Mouse (Mus musculus) cerebellum, postnatal 10 days (tissue): ENCODE data around the gene Olfr689.
"Not testable (repeated sequence)": the region's sequence is repeated elsewhere in the genome, so short reads cannot be mapped to it uniquely, and the experiment has no call there.

ENCODE experiments used
- DNase-seq, 2 experiments: peaks; one replicate each; pipeline ENCODE4 v3.0.0; 2021; ENCODE audit warnings: mixed read lengths in 2 of 2

The Olfr689 gene

DNA sequence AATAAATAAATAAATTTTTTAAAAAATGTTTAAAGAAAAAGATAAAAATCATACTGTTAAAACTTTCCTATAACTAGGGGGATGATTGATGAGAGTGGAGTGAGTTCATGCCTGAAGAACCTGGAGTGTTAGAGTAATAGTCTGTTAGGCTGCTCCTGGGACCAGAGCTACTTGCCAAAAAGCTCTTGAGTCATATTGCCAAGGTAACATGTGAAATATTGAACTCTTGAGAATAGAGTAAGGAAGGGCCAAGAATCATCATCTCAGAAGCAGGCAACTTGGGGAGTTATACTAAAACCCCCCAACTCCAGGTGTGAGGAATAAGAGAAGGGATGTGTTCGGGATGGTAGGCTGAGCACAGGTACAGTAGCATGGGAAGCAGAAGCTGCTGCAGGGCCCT, at the start of gene Olfr689:
Gene Olfr689, plus strand, starts transcription at position 301 of the 400 bp plus-strand sequence.
- DNase-seq = no peak

DNA sequence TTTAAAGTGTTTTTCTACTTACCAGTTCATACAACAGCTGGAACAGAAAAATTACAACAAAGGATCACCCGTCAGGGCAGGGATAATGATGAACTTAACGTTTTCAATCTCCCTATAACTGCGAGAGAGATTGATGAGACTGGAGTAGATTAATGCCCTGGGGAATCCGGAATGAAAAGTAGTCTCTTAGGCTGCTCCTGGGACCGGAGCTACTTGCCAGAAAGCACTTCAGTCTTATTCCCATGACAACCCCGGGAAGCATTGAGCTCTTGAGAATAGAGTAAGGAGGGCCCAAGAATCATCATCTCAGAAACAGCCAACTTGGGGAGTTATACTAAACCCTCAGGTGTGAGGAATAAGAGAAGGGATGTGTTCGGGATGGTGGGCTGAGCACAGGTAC, 38.5 kb upstream of the Olfr689 start:
- DNase-seq = no peak

DNA sequence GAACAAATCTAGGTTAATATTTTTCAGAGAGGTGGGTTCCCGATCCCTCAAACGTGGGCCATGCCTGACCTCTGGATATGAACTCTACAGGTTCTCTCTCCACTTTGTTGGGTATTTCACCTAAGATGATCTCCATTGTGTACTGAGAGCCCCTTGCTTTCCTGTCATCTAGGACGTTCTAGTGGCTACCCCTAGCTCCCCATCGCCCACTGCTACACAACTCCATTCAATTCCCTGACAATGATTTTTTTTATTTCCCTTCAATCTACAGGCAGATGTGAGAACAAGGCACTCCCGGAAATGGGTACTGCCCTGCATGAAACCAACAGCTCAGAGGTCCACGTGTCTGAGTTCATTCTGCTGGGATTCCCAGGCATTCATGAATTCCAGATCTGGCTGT, 23.2 kb upstream of the Olfr689 start, which contains the start of gene Olfr688:
Gene Olfr688, plus strand, starts transcription at position 301 of the 400 bp plus-strand sequence.
- no peak for DNase-seq

DNA sequence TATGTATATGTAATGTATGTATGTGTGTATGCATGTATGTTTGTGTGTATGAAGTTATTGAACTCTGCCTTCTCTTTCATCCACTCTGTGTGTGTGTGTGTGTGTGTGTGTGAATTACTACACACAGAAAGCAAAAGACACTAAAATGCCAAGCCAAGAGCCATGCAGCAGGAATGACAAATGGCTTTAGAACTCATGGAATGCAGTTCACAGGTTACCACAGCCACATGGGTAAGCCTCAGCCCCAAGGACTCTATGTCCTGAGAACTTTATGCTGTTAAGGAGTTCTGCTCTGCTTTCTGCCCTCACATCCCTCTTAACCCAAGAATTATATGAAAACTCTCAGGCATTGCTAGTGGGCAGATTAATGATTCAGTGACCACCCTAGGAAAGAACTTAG, 20.9 kb upstream of the Olfr689 start:
- no peak for DNase-seq

DNA sequence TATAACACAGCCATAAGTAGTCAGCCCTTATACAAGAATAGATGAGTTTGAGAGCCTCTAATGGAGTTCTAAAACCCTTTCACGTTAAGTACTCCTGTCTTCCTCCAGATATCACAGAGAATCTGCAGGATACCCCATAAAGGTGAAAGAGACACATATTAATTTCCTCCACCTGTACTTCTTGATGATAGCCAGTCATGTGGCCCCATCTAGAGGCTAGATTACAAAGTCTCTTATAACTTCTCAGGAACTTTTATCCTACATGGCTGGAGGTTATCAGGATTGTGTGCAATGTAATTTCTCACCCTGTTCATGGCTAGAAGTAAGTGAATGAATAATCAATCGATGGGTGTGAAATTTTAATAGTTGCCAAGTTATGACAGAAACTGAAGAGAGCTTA, 14.3 kb downstream of the Olfr689 start:
- no peak for DNase-seq

DNA sequence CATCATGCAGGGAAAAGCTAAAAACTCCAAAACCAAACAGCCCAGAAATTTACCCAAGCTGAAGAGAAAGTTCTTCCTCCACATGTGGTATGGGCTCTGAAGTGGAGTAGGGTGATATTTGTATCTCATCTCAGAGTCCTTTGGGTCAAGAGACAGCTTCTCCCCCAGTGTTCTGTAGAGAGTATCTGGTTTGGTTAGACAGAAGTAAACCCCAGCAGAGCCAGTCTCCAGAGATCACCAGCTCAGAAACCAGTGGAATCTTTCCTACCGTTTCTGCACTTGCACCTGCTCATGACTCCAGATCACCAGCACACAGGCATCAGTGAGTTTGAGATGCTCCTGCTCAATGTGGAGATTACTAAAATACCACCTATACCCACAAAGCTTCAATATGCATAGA, 23.0 kb downstream of the Olfr689 start, which contains the start of gene Olfr690:
Gene Olfr690, minus strand, starts transcription at position 101 of the 400 bp plus-strand sequence.
- DNase-seq = no peak

DNA sequence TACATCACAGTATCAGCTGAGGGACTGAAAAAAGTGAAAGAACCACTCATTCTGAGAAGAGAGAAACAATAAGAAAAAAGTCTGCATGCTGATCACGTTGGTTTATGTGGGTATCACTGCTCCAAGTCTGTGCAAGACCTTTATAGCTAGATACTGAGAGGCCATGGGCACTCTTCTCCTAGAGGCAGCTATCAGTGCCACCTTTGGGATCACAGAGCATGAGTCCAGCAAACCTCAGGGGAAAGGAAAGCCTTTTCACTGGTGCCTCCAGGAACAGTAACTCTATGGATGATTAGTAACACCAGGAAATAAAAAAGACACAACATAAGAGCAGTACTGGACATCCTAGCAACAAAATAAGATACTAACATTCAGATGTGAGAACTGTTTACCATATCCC, 31.2 kb downstream of the Olfr689 start, which contains the start of gene Olfr691:
Gene Olfr691, minus strand, starts transcription at position 101 of the 400 bp plus-strand sequence.
- DNase-seq = no peak

DNA sequence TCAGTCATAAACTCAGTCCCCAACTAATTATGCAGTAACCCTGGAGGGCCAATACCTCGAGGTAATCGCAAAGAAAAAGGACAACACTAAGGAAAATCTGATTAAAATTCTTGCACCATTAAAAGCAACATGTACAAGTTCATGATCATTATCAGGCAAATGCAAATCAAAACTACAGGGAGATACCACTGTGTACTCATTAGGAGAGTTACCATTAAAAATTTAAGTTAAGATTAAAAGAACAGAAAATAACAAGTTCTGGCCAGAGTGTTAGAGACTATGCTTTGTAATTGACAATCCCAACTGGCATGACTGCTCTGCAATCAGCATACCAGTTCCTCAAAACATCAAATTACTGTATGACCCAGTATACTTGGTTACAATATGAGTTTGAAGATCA, 31.8 kb downstream of the Olfr689 start:
- no peak for DNase-seq

DNA sequence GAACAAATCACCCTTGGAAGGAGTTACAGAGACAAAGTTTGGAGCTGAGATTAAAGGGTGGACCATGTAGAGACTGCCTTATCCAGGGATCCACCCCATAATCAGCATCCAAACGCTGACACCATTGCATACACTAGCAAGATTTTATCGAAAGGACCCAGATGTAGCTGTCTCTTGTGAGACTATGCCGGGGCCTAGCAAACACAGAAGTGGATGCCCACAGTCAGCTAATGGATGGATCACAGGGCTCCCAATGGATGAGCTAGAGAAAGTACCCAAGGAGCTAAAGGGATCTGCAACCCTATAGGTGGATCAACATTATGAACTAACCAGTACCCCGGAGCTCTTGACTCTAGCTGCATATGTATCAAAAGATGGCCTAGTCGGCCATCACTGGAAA, 45.1 kb downstream of the Olfr689 start:
- not testable (repeated sequence) for DNase-seq

DNA sequence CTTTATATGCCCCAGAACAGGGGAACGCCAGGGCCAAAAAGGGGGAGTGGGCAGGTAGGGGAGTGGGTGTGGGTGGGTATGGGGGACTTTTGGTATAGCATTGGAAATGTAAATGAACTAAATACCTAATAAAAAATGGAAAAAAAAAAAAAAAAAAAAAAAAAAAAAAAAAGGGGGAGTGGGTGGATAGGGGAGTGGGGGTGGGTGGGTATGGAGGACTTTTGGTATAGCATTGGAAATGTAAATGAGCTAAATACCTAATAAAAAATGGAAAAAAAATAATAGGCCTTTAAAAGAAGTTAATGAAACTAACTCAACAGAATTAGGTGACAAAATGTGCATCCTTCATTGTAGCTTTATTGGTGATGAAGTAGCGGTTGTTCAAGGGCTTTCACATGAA, 45.5 kb downstream of the Olfr689 start:
- not testable (repeated sequence) for DNase-seq

DNA sequence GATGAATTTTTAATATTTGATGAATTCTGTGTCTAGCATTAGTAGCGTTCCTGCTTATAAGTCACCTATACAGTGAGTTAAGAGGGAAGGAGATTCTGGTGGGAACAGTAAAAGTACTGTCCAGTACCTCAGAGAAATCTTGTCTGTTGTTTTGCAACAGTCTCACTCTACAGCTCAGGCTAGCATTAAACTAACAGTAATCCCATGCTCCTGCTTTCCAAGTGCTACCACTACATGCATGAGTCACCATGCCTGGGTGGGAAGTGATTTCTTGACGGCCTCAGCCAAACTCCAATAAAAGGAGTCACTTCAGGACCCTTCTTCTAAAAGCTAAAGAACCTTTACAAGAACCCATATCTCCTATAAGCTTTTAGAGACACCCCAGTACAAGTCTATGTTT, 50.7 kb downstream of the Olfr689 start:
- DNase-seq = no peak

DNA sequence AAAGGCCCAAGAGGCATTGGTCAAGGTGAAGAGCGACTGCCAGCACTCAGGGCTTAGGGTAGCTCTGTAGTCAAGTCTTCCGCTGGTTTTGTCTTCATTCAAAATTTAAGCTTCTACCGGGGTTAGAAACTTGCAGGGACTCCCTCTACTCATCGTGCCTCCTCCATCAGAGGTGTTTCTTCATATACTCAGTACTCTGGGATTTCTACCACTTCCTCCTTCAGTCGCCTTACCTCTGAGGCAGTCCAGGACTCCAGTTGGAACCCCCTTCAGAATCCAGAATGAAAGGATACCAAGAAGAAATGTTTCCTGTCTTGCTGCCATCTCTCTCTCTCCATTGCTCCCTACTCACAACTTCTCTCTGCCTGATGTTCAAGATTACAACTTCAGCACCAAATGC, 56.3 kb downstream of the Olfr689 start:
- no peak for DNase-seq

DNA sequence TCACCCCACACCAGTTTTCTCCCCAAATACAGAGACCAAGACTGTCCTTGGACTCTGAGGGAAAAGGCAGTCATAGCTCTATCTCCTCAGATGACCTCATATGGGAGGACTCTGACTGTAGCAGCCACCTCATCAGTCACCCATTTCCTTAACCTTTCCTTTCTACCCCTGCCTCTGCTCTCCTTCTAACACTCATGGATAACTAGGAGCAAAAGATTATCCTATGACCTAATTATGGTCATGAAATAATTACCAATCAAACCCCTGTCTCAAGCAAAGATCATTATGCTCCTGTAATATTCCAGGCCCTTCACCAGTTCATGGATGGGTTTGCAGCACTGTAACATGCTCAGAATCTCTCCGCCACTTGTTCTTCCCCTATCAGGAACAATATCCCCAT, 57.0 kb downstream of the Olfr689 start, which contains the start of gene Olfr692:
Gene Olfr692, plus strand, starts transcription at position 301 of the 400 bp plus-strand sequence.
- no peak for DNase-seq

DNA sequence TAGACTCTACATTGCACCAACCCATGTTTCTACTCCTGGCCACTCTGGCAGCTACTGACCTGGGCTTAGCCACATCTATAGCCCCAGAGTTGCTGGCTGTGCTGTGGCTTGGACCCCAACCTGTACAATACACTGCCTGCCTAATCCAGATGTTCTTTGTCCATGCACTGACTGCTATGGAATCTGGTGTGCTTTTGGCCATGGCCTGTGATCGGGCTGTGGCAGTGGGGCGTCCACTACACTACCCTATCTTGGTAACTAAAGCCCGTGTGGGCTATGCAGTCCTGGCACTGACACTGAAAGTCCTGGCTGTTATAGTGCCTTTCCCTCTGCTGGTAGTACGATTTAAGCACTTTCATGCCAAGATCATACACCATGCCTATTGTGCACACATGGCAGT, 57.6 kb downstream of the Olfr689 start:
- no peak for DNase-seq
